Mouse (Mus musculus): ENCODE results near the gene Ptprd.

The Ptprd gene

GRCm38 (mm10) chr4:76403219-76403618 is 1808.5 kb downstream of the Ptprd start:
- in situ Hi-C loops (cut with MboI) = no loop called here

- in situ Hi-C loops (cut with MboI) = no loop called here
Observed at GRCm38 (mm10) chr4:76387887-76388286, 1823.9 kb downstream of the Ptprd start.

DNA sequence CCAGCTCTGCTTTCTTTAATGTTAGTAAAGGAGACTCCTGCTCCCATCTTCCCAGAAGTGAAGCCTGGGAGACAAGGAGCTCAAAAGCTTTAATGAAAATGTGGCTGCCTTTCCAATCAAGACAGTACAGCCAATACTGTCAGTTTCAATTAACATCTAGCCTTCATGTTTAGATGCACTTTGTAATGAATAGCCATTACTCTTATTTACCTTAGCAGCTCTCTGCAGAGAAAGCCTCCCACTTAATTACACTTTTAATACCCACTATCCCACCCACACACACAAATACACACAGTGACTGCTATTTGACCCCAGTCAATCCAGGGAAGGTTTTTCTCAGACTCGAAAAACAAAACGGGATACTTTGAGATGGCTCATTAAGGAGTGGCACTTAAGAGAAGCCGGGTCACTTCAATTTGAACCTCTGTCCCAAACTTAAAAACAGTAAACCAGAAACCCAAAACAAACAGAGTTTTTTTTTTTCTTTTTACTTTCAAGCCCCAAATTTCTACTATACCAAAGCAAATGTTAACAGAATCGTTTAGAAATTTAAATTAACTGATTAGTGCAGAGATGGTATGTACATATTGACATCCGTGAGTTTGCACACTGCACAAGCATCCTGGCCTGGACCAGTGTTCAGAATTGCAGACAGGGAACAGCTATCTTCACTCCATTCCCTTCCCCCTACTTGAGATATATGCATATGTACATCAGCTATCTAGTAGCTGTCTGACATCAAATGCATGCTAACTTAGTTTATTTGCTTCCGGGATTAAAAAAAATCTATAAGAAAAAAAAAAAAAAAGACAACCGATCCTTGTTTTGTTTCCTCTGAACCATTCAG is 1824.6 kb downstream of the Ptprd start:
- in situ Hi-C loops (cut with MboI) = no loop called here

DNA sequence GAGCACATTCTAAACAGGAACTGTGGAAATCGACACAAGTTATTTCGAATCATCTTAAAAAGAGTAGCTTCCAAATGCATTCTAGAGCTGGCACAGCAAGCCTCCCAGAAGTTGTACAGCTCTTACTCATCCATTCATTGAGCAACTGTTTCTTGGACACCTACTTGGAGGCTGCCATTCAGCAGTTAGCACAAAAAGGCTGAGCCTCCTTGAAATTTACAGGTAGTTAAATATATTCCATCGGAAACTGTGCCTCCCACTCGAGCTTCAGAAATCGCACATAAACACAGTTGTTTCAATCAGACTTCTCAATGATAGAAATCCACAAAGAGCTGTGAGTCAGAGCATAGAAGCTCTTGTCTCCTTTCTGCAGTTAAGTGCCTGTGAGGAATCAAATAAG is 1825.9 kb downstream of the Ptprd start:
- in situ Hi-C loops (cut with MboI) = no loop called here

DNA sequence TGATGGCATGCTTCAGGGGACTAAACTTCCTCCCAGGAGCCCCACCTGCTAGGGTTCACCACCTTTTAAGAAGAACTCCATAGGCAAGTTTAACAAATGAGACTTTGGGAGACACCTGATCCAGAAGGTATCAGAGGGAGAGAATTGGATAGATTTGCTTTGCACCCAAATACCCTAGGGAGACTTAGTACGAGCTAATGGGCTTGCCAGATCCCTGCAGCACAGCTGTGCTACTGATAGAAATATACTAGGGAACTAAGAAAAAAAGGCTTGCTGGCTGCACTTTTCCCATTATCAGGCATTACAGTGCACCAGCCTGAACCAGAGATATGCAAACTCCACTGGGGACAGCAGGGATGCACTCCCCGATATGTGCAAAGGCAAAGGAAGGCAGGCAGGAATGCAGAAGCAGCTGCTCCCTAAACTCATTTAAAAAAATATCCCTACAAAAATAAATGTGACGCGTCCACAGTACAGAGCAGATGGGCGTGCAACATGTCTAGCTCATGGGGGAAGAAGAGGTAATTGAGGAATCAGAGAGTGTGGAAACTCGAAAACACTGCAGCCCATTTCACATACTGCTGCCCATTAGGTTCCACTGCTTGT is 1831.3 kb downstream of the Ptprd start:
- in situ Hi-C loops (cut with MboI) = no loop called here

- in situ Hi-C loops (cut with MboI) = no loop called here
Observed at GRCm38 (mm10) chr4:76370041-76370880, 1841.5 kb downstream of the Ptprd start.

GRCm38 (mm10) chr4:76369101-76369500 is 1842.7 kb downstream of the Ptprd start:
- in situ Hi-C loops (cut with MboI) = no loop called here

GRCm38 (mm10) chr4:76368291-76368690 is 1843.5 kb downstream of the Ptprd start:
- in situ Hi-C loops (cut with MboI) = no loop called here

DNA sequence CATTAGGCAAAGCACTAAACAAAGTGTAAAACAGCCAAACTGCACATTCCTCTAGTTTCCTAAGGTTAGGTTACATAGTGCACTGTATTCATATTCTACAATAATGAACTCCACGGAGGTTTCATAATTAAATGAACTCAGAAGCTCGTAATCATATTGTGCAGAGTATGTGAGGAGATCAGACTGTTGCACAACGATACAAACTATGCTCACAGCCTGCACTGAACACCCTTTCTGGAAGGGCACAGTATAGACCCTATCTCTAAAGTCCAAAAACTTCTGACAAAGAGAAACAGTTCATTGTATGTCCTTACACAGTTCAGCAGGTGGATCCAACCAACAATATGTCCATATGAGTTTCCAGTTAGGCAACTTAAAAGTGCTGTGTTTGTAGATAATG is 1844.5 kb downstream of the Ptprd start:
- in situ Hi-C loops (cut with MboI) = no loop called here

GRCm38 (mm10) chr4:76365871-76366270 is 1845.9 kb downstream of the Ptprd start:
- in situ Hi-C loops (cut with MboI) = no loop called here

GRCm38 (mm10) chr4:76361546-76361945 is 1850.2 kb downstream of the Ptprd start:
- in situ Hi-C loops (cut with MboI) = no loop called here

DNA sequence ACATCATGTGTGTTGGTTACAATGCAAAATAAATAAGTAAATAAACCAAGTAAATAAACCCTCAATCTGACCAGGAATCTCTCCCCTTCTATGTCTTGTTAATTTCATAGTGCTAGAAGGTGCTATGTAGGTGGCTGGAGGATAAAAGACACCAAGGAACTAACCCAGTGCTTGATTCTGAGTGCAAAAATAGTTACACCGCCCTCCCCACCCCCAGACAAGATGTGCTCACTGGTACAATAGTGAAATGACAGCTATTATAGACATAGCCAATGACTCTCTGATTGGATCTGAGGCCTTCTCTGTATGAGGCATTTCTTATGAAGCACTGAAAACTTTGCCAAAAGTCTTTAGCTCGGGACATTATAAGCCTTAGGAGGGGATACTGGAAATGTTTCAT is 1857.6 kb downstream of the Ptprd start:
- in situ Hi-C loops (cut with MboI) = no loop called here

DNA sequence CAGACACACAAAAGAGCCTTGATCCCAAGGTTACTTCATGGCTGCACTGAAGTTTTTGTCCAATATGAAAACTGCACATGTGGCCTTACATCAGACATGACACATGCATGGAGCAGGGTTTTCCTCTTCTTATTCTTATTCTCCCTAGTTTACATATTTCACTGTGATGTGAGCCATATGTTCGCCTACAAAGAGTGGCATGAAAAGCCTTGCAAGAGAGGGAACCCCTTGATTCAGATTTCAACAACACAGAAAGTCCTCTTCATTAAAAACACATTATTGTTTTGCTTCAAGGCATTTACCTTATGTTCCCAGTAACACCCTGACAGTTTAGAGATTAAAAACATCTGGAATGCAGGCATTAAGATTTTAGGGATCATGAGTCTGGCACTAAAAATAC is 1859.3 kb downstream of the Ptprd start:
- in situ Hi-C loops (cut with MboI) = no loop called here

DNA sequence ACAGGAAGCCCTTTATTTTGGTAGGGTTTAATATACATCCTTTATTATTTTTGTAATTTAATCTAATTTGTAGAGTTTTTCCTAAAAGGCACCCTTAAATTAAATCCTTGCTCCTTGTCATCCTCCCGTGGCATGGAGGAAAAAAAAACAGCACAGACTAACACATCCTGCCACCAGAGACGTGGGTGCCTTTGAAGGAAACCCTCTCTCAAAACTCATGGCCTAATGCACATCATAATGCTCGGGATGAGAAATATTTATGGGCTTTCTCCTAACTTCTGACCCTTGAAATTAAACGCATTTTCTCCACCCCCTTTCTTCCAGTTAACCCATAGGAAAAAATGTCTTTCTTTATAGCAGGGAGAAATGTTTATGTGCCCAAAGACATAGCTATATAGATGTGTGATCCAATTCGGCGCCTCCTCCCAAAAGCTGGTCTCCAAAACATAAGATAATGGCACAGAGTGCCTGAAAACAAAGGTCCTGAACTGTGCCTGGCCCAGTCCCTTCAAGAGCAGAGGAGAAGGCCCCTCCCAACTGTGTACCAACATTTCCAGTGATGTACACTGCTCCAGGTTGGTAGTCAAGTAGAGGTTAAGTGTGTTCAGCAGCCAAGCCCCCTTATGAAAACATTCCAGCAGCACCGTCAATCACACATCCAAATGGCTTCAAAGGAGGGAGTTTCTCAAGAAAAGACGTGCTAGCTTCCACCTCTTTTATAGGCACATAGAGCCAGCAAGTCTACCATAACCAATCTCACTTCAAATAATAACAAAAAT is 1860.4 kb downstream of the Ptprd start:
- in situ Hi-C loops (cut with MboI) = no loop called here

- in situ Hi-C loops (cut with MboI) = no loop called here
Observed at GRCm38 (mm10) chr4:76350241-76350962, 1861.4 kb downstream of the Ptprd start.

DNA sequence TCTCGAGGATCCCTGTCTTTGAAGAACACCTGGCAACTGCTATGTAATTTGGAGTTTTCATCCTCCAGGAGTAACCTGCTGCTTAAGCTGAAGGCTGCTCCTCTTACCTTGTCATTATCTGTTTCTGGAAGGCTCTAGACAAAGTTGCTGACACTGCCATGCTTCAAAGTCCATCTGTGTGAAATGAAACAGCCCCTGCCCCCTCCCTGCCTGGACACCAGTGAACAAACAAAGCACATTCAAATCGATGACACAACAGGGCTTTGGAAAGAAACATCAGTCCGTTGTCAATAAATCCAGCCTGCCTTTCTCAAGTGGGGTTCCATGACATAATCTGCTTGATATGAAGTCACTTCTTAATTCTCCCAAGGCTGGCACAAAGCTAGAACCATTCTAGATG is 1867.7 kb downstream of the Ptprd start:
- in situ Hi-C loops (cut with MboI) = no loop called here

DNA sequence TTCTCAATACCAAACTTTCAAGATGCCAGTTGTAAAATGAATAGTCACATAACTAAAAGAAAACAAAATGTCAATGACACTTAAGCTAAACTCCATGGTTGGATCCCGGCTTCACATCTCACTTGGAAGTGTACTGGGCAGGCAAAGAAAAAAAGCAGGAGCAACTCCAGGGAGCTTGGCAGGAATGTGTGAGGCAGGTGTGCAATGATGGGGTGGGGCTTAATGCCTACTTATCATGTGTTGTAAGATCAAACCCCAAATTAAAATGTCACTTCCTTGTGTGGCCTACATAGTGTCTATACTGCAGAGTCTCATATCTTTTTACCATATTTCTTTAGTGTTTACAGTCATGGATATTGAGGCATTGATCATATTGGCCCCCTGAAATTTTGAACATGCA is 1873.8 kb downstream of the Ptprd start:
- in situ Hi-C loops (cut with MboI) = no loop called here

DNA sequence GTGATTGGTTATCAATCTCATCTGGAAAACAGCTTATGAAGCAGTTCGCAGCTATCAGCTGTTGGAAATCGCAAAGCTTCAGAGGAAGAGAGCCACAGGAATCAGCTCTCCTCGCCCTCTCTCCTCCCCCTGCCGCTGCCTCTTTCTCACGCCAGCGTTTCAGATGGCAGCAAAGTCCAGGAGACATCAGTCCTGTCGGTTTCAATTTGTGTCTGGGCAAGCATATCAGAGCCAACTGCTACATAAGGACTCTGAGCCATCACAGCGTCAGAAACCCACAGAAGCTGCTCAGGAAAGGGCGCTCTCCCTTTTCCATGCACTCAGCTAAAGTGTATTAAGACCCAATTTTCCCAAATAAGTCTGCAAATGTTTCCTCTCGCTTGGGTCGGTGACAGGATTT is 1884.4 kb downstream of the Ptprd start:
- in situ Hi-C loops (cut with MboI) = no loop called here

GRCm38 (mm10) chr4:76325646-76326045 is 1886.1 kb downstream of the Ptprd start:
- in situ Hi-C loops (cut with MboI) = no loop called here

DNA sequence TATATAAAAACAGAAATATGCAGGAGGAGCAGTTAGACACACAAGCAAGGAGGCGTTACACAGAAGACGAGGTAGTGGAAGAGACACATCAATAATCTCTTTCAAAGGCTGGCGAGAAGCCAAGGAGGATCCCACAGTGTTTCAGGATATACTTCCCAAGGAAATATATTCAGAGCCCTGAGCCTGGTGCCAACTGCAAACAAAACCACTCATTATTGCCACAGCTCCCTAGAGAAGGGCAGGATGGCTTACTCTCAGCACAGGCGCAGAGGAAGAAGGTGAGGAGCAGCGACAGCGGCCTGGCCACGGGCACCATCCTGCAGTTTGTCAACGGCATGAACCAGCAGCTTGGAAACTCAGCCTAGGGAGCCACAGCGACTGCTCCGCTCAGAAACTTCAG is 1886.8 kb downstream of the Ptprd start:
- in situ Hi-C loops (cut with MboI) = no loop called here

GRCm38 (mm10) chr4:76324509-76324908 is 1887.3 kb downstream of the Ptprd start:
- in situ Hi-C loops (cut with MboI) = no loop called here
